Mouse (Mus musculus): ENCODE measurements around the gene Tmem86b. TPM values are rescaled to one million over a fixed set of nuclear protein-coding genes. Genes with fewer than 3 reads are reported as not detected.

Tmem86b gene
- 10 to 100 TPM; 11.8 to 12.2 TPM for total RNA-seq (2021)

DNA sequence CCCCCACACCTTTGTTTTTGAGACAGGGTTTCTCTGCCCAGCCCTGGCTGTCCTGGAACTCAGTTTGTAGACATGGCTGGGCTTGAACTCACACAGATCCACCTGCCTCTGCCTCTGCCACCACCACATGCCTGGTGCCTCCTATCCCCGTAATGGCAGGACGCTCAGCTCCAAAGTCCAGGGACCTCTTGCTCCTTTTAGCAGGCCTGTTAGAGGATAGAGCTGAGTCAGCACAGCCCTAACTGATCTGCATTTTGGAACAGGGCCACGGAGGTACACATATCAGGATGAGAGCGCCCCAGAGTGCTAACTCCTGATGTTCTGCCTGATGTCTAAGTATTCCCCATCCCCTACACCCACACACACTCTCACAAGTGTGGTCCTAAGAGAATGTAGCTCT is at the start of gene Tmem86b:
TSS of gene Tmem86b (minus strand) at position 392 of the 400 bp plus-strand sequence.
- intact Hi-C loops (cut with DNase I): no loop called here
- no peak for DNase-seq (ENCODE audit: extremely low spot score in 1 of 2, low spot score in 2 of 2)

DNA sequence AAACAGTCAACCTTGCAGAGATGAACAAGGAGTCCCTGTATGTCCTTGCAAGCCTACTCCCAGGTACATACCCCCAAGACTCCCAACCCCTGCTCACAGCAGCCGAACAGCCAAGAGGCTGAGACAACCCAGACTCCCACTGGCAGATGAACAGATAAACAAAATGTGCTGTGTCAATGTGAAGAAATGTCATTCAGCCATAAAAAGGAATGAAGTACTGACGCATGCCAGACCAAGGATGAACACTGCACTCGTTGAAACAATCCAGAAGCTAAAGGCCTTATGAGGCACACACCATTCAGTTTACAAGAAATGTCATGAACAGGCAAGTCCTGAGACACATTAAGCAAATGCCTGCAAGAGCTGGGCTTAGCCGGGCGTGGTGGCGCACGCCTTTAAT is 44.0 kb upstream of the Tmem86b start:
- no peak for DNase-seq (ENCODE audit: extremely low spot score in 1 of 2, low spot score in 2 of 2)
- intact Hi-C loops (cut with DNase I): no loop called here

DNA sequence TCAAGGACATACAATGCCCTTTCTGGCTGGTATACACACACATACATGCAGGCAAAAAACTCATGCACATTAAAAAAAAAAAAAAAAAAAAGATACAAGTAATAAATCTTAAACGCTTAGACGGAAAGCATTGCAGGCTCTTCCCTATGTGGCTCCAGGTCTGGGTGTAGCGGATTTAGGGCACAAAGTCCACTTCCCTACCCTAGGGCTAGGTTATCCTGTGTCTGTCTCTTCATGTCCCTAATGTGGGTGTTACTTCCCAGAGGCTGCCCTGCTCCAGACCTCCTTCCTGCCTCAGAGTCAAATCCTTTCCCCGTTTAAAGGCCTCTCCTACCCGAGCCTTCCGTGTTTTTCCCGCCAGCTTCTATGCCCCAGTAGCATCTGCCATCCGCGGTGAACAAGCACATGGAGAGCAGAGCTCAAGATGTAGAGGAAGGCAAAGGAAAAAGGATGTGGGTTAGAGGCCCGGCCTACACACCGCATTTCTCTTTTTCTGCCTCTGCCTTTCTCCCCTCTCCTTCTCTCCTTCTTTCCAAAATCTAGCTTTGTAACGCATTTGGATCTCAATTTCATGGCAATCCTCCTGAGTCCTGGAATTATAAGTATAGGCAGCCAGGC is 43.0 kb upstream of the Tmem86b start:
- DNase-seq (ENCODE audit: extremely low spot score in 1 of 2, low spot score in 2 of 2): no peak
- intact Hi-C loops (cut with DNase I): no loop called here

DNA sequence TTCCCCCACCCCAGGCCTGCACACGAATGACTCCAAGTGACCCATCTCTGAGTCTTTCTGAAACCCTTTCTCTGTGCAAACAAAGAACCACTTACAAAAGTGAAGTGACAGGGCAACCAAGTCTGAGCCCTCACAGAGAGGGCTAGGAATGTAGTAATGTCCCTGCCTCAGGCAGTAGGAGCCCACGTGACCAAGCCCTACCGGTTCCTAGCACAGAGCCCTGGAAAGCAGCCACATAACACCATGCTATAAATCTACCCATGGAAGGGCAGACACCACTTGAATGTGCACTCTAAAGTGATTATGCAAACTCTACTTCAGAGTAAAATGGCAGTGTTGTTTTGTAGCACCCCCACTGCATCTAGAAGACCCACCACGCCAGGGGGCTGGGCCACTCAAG is 40.7 kb upstream of the Tmem86b start:
- no peak for DNase-seq (ENCODE audit: extremely low spot score in 1 of 2, low spot score in 2 of 2)
- intact Hi-C loops (cut with DNase I): no loop called here

DNA sequence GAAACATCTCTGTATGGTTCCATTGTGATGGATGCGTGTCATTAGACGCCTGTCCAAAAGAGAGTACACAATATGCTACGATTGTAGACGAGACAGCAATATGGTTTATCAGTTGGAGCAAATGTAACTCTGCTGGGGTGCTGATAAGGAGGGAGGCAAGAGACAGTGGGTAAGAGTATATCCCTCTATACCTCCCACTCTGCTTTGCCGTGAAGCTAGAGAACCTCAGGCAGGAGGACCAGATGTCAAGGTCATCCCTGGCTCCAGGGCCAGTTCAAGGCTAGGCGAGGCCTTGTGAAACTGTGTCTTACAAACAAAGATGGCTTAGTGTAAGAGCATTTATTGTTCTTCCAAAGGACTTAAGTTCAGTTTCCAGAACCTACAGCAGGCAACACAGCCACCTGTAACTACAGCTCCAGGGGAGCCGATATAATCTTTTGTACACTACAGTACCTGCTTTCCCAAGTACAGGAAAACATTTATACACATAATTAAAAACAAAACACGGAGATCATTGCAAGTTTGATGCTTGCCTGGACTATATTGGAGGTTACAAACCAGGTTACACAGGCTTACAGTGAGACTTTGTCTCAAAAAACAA is 39.5 kb upstream of the Tmem86b start:
- intact Hi-C loops (cut with DNase I): no loop called here
- DNase-seq (ENCODE audit: extremely low spot score in 1 of 2, low spot score in 2 of 2): peak in 1 of 2 experiments; percentile 6

DNA sequence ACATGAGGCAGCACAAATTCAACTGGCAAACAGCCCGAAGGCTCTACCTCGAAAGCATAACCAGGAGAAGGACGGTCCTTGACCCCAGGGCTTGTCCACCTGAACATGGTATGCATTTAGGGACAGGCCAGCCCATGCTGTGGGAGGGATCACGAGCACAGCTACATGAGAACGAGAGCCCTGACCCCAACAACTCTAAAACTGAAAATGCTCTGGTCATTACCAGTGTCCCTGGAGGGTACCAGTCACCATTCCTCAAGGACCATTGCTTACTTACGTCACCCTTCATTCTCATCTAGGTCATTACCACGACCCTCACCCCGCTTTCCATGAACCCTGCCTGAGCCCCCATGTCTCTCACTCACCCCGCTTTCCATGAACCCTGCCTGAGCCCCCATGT is 37.9 kb upstream of the Tmem86b start:
- intact Hi-C loops (cut with DNase I): no loop called here
- DNase-seq (ENCODE audit: extremely low spot score in 1 of 2, low spot score in 2 of 2): peak in 1 of 2 experiments; percentile 11

DNA sequence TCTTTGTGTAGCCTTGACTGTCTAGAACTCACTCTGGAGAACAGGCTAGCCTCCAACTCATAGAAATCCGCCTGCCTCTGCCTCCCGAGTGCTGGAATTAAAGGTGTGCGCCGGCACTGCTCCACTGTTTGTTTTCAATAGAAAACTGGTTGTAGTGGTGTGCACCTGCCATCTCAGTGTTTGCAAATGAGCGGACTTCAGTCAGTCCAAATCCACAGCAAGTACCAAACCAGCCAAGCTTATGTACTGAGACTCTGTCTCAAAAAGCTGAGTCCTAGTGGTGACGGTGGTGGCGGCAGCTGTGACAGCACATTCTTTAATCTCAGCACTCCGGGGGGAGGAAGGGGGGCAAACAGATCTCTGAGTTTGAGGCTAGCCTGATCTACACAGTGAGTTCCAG is 37.3 kb upstream of the Tmem86b start:
- peak in 1 of 2 experiments; percentile 7 for DNase-seq (ENCODE audit: extremely low spot score in 1 of 2, low spot score in 2 of 2)
- intact Hi-C loops (cut with DNase I): no loop called here

DNA sequence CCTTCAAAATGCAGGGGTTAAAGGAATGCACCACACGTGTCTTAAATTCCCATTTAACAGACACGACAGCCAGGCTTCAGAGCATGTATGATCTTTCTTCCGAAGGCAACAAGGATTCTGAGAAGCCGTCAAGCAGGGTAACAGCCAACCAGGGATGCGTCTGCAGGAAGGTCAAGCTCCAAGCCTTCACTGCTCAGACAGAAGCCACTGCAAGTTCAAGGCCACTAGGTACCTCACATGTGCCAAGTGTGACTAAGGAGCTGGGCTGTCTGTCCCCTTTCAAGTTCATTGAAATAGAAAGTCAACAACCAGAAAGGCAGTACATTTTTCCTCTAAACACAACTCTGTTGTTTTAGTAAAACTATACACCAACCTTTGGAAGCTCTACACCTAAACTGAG is 35.6 kb upstream of the Tmem86b start:
- intact Hi-C loops (cut with DNase I): no loop called here
- DNase-seq (ENCODE audit: extremely low spot score in 1 of 2, low spot score in 2 of 2): peak in 1 of 2 experiments; percentile 1

DNA sequence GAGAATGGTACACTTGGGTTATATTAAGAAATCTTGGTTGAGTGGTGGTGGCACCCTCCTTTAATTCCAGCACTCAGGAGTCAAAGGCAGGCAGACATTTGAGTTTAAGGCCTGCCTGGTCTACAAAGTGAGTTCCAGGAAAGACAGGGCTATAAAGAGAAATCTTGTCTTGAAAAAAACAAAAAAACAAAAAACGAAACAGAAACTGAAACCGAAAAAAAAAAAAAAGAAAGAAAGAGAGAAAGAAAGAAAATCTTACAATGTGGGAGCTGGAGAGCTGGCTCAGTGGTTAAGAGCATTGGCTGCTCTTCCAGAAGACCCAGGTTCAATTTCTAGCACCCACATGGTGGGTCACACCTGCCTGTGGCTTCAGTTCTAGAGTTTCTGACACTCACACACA is 32.5 kb upstream of the Tmem86b start:
- DNase-seq (ENCODE audit: extremely low spot score in 1 of 2, low spot score in 2 of 2): no peak
- intact Hi-C loops (cut with DNase I): no loop called here

DNA sequence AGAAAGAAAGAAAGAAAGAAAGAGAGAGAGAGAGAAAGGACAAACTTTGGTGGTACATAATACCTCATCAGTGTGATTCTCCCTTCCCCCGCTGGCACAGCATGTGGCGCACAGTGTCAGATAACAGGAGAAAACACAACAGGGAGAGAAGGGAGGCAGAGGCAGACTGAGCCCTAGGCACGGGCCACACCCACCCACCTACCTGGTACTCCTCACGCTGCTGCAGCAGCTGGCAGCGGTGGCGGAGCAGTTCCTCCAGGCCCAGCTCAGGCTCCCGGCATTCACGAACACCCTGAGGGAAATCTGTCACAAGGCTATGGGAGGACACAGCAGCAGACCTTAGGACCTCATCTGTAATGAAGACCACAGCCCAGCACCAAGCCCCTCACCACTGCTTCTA is 32.0 kb upstream of the Tmem86b start:
- no peak for DNase-seq (ENCODE audit: extremely low spot score in 1 of 2, low spot score in 2 of 2)
- intact Hi-C loops (cut with DNase I): no loop called here

DNA sequence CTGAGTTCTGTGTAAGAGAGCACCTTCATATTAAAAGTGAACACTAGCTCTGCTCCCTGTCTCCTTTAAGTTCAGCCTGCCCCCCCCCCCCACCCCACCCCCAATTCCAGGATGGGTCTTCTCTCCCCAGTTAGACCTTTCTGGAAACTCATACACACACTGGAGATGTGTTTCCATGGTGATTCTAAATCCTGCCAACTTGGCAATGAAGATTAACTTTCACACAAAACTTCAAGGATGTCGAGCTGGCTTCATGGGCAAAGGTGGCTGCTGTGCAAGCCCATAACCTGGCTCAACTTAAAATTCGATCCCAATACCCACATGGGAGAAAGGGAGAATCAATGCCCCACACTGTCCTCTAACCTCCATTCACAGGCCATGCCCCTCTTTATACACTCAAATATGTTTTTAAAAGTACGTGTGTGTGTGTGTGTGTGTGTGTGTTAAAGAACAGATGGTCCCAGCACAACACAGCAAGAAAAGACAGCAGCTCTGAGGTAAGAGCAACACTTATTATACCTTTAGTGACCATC is 28.8 kb upstream of the Tmem86b start:
- intact Hi-C loops (cut with DNase I): no loop called here
- DNase-seq (ENCODE audit: extremely low spot score in 1 of 2, low spot score in 2 of 2): peak in 1 of 2 experiments; percentile 57

DNA sequence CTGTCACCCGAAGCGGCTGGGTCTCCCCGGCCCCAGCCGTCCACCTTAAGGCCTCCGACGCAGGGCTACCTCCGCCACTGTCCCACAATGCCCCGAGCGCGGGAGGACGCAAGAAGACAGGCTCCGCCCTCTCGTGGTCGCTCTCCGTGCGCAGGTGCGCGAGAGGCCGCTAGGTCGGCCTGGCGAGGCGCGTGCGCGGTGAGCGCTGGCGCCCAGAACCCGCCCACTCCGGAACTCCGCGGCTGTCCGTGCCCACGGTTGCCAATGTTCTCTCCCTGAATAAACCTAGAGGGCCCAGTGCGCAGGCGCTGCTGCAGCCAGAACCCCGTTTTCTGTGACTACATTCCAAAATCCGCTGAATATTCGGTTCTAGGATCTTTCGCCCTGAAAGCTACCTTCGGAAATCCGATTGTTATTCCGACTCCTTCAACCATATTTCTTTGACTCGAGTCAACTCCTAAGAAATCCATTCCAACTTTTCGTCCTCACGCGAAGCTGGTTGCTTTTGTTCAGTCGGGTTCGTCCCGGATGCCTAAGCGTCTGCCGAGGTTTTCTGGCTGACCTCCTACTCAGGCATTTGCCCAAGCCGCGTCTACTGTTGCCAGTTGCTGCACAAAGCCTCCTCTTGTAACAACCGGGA is 27.8 kb upstream of the Tmem86b start, which contains the start of gene Ppp6r1:
TSS of gene Ppp6r1 (minus strand) at position 108 of the 640 bp plus-strand sequence.
- intact Hi-C loops (cut with DNase I): no loop called here

DNA sequence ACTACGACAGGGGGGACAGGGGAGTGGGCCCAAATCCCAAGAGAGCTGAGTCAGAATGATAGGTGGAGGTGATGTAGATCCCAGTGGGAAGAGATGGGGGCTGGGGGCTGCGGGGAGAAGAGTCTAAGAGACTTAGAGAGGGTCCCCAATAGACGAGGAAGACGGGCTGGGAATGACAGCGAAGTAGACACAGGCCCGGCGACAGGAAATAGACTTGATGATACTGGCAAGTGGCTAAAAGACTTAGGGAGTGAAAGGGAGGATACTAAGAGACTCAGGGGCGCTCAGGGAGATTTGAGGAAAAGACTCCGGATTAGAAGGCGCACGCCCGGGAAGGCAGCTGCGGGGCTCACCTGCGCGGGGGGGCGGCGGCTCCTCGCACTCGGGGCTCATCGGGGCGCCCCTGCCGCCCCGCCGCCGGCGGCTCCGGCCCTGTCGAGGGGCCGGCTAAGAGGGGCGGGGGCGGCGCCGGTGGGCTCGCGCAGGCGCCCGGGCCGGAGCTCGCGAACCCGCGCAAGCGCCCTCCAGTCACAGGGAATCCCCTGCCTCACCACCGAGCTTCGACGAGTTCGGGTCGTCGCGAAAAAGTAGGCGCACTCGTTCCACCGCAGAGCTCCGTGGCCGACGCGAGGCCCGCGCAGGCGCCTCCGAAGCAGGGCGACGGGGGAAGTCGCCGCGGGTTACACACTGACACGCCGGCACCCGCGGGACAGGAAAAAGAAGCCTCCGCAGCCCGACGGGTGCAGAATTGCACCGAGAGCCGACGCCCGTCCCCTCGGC is 27.1 kb upstream of the Tmem86b start:
- intact Hi-C loops (cut with DNase I): no loop called here
- DNase-seq (ENCODE audit: extremely low spot score in 1 of 2, low spot score in 2 of 2): peak in 1 of 2 experiments; percentile 80

More for the DNA sequence above, 27.8 kb upstream of the Tmem86b start, which contains the start of gene Ppp6r1:
- peak; percentile 95 to 98 for DNase-seq (ENCODE audit: extremely low spot score in 1 of 2, low spot score in 2 of 2)

DNA sequence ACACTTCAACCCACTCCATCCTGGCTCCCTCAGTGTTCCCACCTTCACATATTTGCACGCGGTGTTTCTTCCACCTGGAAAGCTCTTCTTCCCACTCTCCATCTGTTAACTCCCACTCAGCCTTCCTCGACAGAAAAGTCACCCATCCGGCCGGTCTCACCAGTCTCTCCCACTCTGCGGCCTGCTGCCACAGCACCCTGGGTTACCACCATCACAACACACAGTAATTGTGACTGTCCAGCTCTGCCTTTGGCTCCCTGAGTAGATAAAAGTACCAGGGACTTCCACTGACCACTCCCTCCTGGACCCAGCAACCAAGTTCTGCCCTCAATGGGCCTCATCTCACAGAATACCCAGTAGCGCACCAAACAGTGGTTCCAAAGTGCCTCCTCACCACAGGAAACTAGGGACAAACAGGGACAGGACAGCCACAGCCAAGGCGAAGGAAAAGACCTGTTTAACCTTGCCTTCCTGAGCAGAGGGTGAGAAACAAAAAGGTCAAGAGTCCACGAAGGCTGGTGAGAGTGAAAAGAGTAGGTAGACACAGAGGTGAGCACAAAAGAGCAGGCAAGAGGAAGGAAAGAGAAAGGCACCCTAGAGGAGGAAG is 26.4 kb upstream of the Tmem86b start:
- intact Hi-C loops (cut with DNase I): no loop called here
- DNase-seq (ENCODE audit: extremely low spot score in 1 of 2, low spot score in 2 of 2): no peak

DNA sequence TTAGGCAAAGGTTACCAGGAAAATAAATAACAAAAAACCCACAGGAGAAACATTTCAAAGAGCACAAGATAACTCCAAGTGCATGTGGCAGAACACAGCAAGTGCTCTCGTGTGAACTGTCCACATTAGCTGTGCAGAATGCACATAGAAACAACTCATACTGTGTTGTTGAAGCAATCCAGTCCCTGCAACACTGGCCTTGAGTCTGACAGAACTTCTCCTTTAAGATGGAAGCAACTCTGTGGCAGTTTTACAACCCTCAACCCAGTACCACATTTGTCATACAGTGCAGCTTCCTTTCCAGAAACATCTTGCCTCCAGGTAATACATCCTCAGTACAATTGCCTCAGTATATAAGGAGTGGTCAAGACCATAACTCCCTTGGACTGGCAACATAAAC is 25.6 kb upstream of the Tmem86b start:
- intact Hi-C loops (cut with DNase I): no loop called here
- no peak for DNase-seq (ENCODE audit: extremely low spot score in 1 of 2, low spot score in 2 of 2)

DNA sequence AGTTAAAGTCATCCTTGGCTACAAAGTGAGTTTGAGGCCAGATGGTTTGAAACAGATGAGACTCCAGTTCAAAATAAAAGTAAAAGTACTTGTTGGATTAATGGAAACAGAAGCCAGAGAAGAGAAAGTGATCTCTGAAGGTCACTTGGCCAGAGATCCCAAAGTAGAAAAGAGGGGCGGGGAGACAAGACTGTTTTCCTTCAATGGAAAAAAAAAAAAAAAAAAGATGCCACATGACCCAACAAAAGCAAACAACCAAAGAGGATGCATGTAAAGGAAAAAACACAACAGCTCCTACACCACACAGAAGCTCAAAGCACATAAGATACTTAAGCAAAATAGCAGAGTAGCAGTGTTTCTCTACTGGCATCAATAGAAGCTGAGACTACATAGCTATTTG is 24.7 kb upstream of the Tmem86b start:
- DNase-seq (ENCODE audit: extremely low spot score in 1 of 2, low spot score in 2 of 2): no peak
- intact Hi-C loops (cut with DNase I): no loop called here

DNA sequence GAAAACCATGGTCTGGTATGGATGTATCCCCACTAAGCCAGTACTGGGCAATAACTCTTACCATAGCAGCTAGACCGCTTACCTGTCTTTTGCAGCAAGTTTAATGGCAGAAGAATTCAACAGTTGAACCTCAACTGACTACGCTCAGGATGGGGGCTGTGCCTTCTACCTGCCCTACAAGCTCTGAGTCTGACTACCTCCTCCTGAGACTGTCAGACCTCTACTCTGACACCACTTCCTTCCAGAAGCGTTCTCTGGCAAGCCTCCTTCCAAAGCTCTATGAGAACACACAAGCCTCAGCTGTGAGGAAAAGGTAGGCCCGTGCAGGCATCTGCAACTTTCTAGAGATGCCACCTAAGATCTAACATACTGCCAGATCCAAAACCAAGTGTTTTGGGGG is 24.2 kb upstream of the Tmem86b start:
- DNase-seq (ENCODE audit: extremely low spot score in 1 of 2, low spot score in 2 of 2): no peak
- intact Hi-C loops (cut with DNase I): no loop called here

DNA sequence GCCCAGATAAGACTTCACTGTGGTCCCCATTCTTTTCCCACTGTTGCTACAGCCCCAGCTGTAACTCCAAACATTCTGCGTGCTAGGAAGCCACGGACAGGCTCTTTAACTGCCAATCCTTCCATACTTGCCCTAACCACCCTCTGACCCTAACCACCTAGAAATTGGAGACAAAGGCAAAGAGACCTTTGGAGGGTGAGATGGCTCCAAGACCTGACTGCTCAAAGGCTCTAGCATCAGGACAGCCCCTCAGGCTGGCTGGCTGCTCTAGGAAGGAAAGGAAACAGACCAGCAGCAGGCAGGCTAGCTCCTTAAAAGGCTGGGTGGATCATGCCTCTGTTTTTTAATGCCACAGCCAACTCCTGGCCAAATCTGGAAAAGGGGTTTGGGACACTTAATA is 23.0 kb upstream of the Tmem86b start:
- intact Hi-C loops (cut with DNase I): no loop called here
- no peak for DNase-seq (ENCODE audit: extremely low spot score in 1 of 2, low spot score in 2 of 2)

DNA sequence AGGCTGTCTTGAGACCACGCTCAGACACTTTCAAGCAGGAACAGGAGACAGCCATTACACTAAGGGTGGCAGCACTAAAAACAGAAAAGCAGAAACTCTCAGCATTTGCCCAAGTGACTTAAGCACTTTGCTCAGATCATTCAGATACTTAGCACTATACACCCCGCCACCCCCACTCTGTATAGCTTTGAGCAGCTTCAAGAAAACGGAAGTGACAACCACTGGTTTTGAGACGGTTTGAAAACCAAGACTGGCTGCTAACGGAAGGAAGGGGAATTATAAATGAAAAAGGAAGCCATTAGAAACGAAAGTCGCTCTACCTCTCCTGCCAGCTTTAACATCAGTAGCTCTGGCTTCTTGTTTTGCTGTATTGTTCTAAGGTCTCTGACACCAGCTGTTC is 22.6 kb upstream of the Tmem86b start:
- intact Hi-C loops (cut with DNase I): no loop called here
- no peak for DNase-seq (ENCODE audit: extremely low spot score in 1 of 2, low spot score in 2 of 2)
